Mouse (Mus musculus): ENCODE data around the gene Agap2. TPM values are rescaled to one million over a fixed set of nuclear protein-coding genes. Genes with fewer than 3 reads are reported as not detected.

The Agap2 gene
- polyA plus RNA-seq, 1 experiment from 2014 or later: 0.07 TPM

GRCm38 (mm10) chr10:127138328-127139141, 63.5 kb downstream of the Agap2 start:
- no peaks in the 10 kb centered on the region for H3K36me3 ChIP-seq (ENCODE audit: control insufficient read depth, insufficient read depth, low read length)
- no peaks in the 10 kb centered on the region for H3K4me1 ChIP-seq (ENCODE audit: control insufficient read depth, insufficient read depth, low read length)
- 84% methylated on average over 18 of the region's 18 CpGs for WGBS
- H3K27me3 ChIP-seq (ENCODE audit: control insufficient read depth, insufficient read depth, low read length): no peaks in the 10 kb centered on the region
- no peak for ATAC-seq (ENCODE audit: low FRiP score, low TSS enrichment)
- no peak overlapping the region for H3K9ac ChIP-seq (ENCODE audit: low read depth, low read length)
- H3K4me3 ChIP-seq (ENCODE audit: low read length): no peak overlapping the region
- no peak overlapping the region for H3K27ac ChIP-seq (ENCODE audit: low read depth, low read length)
- H3K4me2 ChIP-seq (replicated peaks; ENCODE audit: low read depth, low read length): no peak overlapping the region
- no peaks in the 10 kb centered on the region for H3K9me3 ChIP-seq (ENCODE audit: control insufficient read depth, low read length)

GRCm38 (mm10) chr10:127140971-127141370, 65.9 kb downstream of the Agap2 start:
- no peak overlapping the region for H3K4me3 ChIP-seq (ENCODE audit: low read length)
- H3K4me2 ChIP-seq (replicated peaks; ENCODE audit: low read depth, low read length): no peak overlapping the region
- 79% methylated on average over 11 of the region's 11 CpGs for WGBS
- ATAC-seq (ENCODE audit: low FRiP score, low TSS enrichment): no peak
- H3K9ac ChIP-seq (ENCODE audit: low read depth, low read length): no peak overlapping the region
- no peaks in the 10 kb centered on the region for H3K9me3 ChIP-seq (ENCODE audit: control insufficient read depth, low read length)
- no peaks in the 10 kb centered on the region for H3K27me3 ChIP-seq (ENCODE audit: control insufficient read depth, insufficient read depth, low read length)
- H3K27ac ChIP-seq (ENCODE audit: low read depth, low read length): no peak overlapping the region
- no peaks in the 10 kb centered on the region for H3K4me1 ChIP-seq (ENCODE audit: control insufficient read depth, insufficient read depth, low read length)
- H3K36me3 ChIP-seq (ENCODE audit: control insufficient read depth, insufficient read depth, low read length): no peaks in the 10 kb centered on the region

- Histone ChIP-seq H3K4me2 (replicated peaks; ENCODE audit: low read depth, low read length) (no peak overlapping the region), H3K4me1 (ENCODE audit: control insufficient read depth, insufficient read depth, low read length) (no peaks in the 10 kb centered on the region), H3K27me3 (ENCODE audit: control insufficient read depth, insufficient read depth, low read length) (no peaks in the 10 kb centered on the region), H3K9me3 (ENCODE audit: control insufficient read depth, low read length) (no peaks in the 10 kb centered on the region), H3K27ac (ENCODE audit: low read depth, low read length) (no peak overlapping the region), H3K9ac (ENCODE audit: low read depth, low read length) (no peak overlapping the region), H3K36me3 (ENCODE audit: control insufficient read depth, insufficient read depth, low read length) (no peaks in the 10 kb centered on the region), H3K4me3 (ENCODE audit: low read length) (no peak overlapping the region)
- ATAC-seq (ENCODE audit: low FRiP score, low TSS enrichment): no peak
- WGBS: 60% methylated on average over 8 of the region's 8 CpGs
Observed at GRCm38 (mm10) chr10:127141500-127141899, 66.4 kb downstream of the Agap2 start.

Other genes starting within 250 kb of the Agap2 start
- 22.7 and 26.8 TPM in 2 replicates for gene Atp23, start 173.9 kb upstream of the Agap2 start, polyA plus RNA-seq (2014; fragmentation: Nextera tagmentation; extraction: Ambion mirVana)
- gene Ctdsp2, start 96.6 kb upstream of the Agap2 start, polyA plus RNA-seq (2014; fragmentation: Nextera tagmentation; extraction: Ambion mirVana): 81.1 and 112 TPM in 2 replicates
- 0.19 and 0.20 TPM in 2 replicates for gene Avil, start 74.6 kb upstream of the Agap2 start, polyA plus RNA-seq (2014; fragmentation: Nextera tagmentation; extraction: Ambion mirVana)
- gene Tsfm, start 44.4 kb upstream of the Agap2 start, polyA plus RNA-seq (2014; fragmentation: Nextera tagmentation; extraction: Ambion mirVana): 90.5 and 98.2 TPM in 2 replicates
- 69.5 and 78.1 TPM in 2 replicates for gene Mettl1, start 33.9 kb upstream of the Agap2 start, polyA plus RNA-seq (2014; fragmentation: Nextera tagmentation; extraction: Ambion mirVana)
- 0.39 and 0.89 TPM in 2 replicates for gene Eef1akmt3, start 33.8 kb upstream of the Agap2 start, polyA plus RNA-seq (2014; fragmentation: Nextera tagmentation; extraction: Ambion mirVana)
- 0.36 and 0.41 TPM in 2 replicates for gene Cyp27b1, start 27.0 kb upstream of the Agap2 start, polyA plus RNA-seq (2014; fragmentation: Nextera tagmentation; extraction: Ambion mirVana)
- 1.5 and 2.6 TPM in 2 replicates for gene March9, start 15.1 kb upstream of the Agap2 start, polyA plus RNA-seq (2014; fragmentation: Nextera tagmentation; extraction: Ambion mirVana)
- gene Cdk4, start 11.8 kb upstream of the Agap2 start, polyA plus RNA-seq (2014; fragmentation: Nextera tagmentation; extraction: Ambion mirVana): 2,221 and 2,763 TPM in 2 replicates
- 106 and 153 TPM in 2 replicates for gene Tspan31, start 5.0 kb upstream of the Agap2 start, polyA plus RNA-seq (2014; fragmentation: Nextera tagmentation; extraction: Ambion mirVana)
- gene Os9, start 45.8 kb downstream of the Agap2 start, polyA plus RNA-seq (2014; fragmentation: Nextera tagmentation; extraction: Ambion mirVana): 31.4 and 47.5 TPM in 2 replicates
- gene B4galnt1, start 89.9 kb downstream of the Agap2 start, polyA plus RNA-seq (2014; fragmentation: Nextera tagmentation; extraction: Ambion mirVana): 6.2 and 8.7 TPM in 2 replicates
- 2.0 and 2.3 TPM in 2 replicates for gene Slc26a10, start 105.4 kb downstream of the Agap2 start, polyA plus RNA-seq (2014; fragmentation: Nextera tagmentation; extraction: Ambion mirVana)
- gene Arhgef25, start 114.8 kb downstream of the Agap2 start, polyA plus RNA-seq (2014; fragmentation: Nextera tagmentation; extraction: Ambion mirVana): 31.0 and 32.9 TPM in 2 replicates
- 107 and 117 TPM in 2 replicates for gene Dtx3, start 120.4 kb downstream of the Agap2 start, polyA plus RNA-seq (2014; fragmentation: Nextera tagmentation; extraction: Ambion mirVana)
- gene Pip4k2c, start 136.3 kb downstream of the Agap2 start, polyA plus RNA-seq (2014; fragmentation: Nextera tagmentation; extraction: Ambion mirVana): 19.2 and 31.0 TPM in 2 replicates
- gene Kif5a, start 188.1 kb downstream of the Agap2 start, polyA plus RNA-seq (2014; fragmentation: Nextera tagmentation; extraction: Ambion mirVana): 0.37 and 0.57 TPM in 2 replicates
- 164 and 173 TPM in 2 replicates for gene Dctn2, start 191.1 kb downstream of the Agap2 start, polyA plus RNA-seq (2014; fragmentation: Nextera tagmentation; extraction: Ambion mirVana)
- 16.2 and 22.3 TPM in 2 replicates for gene Mbd6, start 213.7 kb downstream of the Agap2 start, polyA plus RNA-seq (2014; fragmentation: Nextera tagmentation; extraction: Ambion mirVana)
- 93.9 and 146 TPM in 2 replicates for gene Mars, start 236.5 kb downstream of the Agap2 start, polyA plus RNA-seq (2014; fragmentation: Nextera tagmentation; extraction: Ambion mirVana)
- 3.0 and 3.1 TPM in 2 replicates for gene Arhgap9, start 246.7 kb downstream of the Agap2 start, polyA plus RNA-seq (2014; fragmentation: Nextera tagmentation; extraction: Ambion mirVana)